ENCODE assay signal across 11 mouse cellular contexts in the genomic region with DNA sequence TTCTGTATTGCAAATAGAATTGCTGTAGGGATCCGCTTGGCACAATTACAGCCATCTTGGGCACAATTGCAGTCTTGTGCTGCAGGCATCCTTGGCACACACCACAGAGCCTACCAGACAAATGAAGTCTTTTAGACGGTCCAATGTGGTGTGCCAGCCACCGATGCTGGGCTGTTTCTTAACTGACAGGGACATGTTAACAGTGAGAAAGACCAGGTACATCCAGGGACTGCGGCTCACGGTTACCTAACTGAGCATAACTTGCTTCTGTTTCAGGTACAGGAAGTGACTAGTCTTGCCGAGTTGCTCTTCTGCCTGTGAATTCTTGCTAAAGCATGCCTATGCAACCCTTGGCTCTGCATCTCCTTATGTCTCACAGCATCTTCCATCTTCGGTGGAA. TPM values are rescaled to one million over a fixed set of nuclear protein-coding genes. Genes with fewer than 3 reads are reported as not detected.
"Had no signal": no experiment of that assay in that cellular context is flagged by ENCODE, and none has a peak within 500 bp of the region (broad histone marks: within the 10 kb centered on the region; RNA-seq: fewer than 3 reads in every experiment).

No protein-coding gene starts in this region.

- DNase-seq: kidney, adult 11 months; kidney, postnatal 10 days; kidney, postnatal 4 days; liver; liver, embryonic 13.5 days; liver, postnatal 0 days; lung, postnatal 14 days; thymus, postnatal 4 days had no signal

RNA-seq across cellular contexts. Expression of a gene that starts 25.6 kb away (rescaled TPM):
- total RNA-seq: layer of hippocampus, postnatal 14 days had no signal

RNA-seq across cellular contexts. Expression of a gene that starts 49.7 kb away (rescaled TPM):
- total RNA-seq: layer of hippocampus, postnatal 14 days; left cerebral cortex, adult 8-10 months; left cerebral cortex, postnatal 36 days had no signal
